In genomic region chr11:112137401-112138020, GRCm38 (mm10) we compare ENCODE assay signal across 12 mouse cellular contexts.
DNase-seq lines count a peak whose midpoint lies in the region; ATAC-seq lines count a peak whose summit lies in the region.
"Had no signal": no experiment of that assay in that cellular context is flagged by ENCODE, and none has a peak within 500 bp of the region (broad histone marks: within the 10 kb centered on the region; RNA-seq: fewer than 3 reads in every experiment).

No protein-coding gene starts in this region.

- H3K9ac ChIP-seq in heart, embryonic 11.5 days (ENCODE audit: low read depth, low read length) = no peak overlapping the region
- no peak overlapping the region for H3K9ac ChIP-seq in hindbrain, embryonic 16.5 days (ENCODE audit: low read depth, low read length)
- H3K9ac ChIP-seq in neural tube, embryonic 11.5 days (ENCODE audit: low read length) = no peak overlapping the region
- H3K9ac ChIP-seq: heart, embryonic 15.5 days; liver, embryonic 15.5 days had no signal

- H3K27me3 ChIP-seq in heart, embryonic 11.5 days (ENCODE audit: control insufficient read depth, insufficient read depth, low read length) = no peaks in the 10 kb centered on the region
- no peaks in the 10 kb centered on the region for H3K27me3 ChIP-seq in hindbrain, embryonic 16.5 days (replicated peaks; ENCODE audit: control insufficient read depth, insufficient read depth, low read length)
- no peaks in the 10 kb centered on the region for H3K27me3 ChIP-seq in neural tube, embryonic 11.5 days (ENCODE audit: control insufficient read depth, insufficient read depth, low read length)
- H3K27me3 ChIP-seq: heart, embryonic 15.5 days; liver, embryonic 15.5 days had no signal

- H3K27ac ChIP-seq in heart, embryonic 11.5 days (ENCODE audit: low read depth, low read length) = no peak overlapping the region
- no peak overlapping the region for H3K27ac ChIP-seq in hindbrain, embryonic 16.5 days (ENCODE audit: low read depth, low read length)
- no peak overlapping the region for H3K27ac ChIP-seq in neural tube, embryonic 11.5 days (ENCODE audit: low read depth, low read length)
- H3K27ac ChIP-seq: heart, embryonic 15.5 days; liver, embryonic 15.5 days had no signal

- DNase-seq in heart, adult 8-10 months (ENCODE audit: low spot score) = no peak
- peak; percentile 80 for DNase-seq in embryo, embryonic 11 days
- peak; percentile 61 for DNase-seq in neural tube, embryonic 11.5 days (ENCODE audit: low spot score)
- no peak for DNase-seq in gastrocnemius, postnatal 25 days
- no peak for DNase-seq in T-cell, adult 2 months (ENCODE audit: low spot score)
- no peak for DNase-seq in spleen, postnatal 14 days (ENCODE audit: low spot score in 2 of 2)
- DNase-seq: adrenal gland, adult 2 months; kidney, adult 2 months had no signal

- WGBS in heart, embryonic 11.5 days (ENCODE audit: insufficient replicate concordance) = 28% methylated on average over 8 of the region's 8 CpGs
- WGBS in hindbrain, embryonic 16.5 days = 5% methylated on average over 8 of the region's 8 CpGs
- WGBS in neural tube, embryonic 11.5 days = 2% methylated on average over 8 of the region's 8 CpGs

- H3K4me1 ChIP-seq in heart, embryonic 11.5 days (ENCODE audit: control insufficient read depth, insufficient read depth, low read length) = peaks cover 3% of the 10 kb centered on the region; the same call in 1 of the 2 replicates
- H3K4me1 ChIP-seq in hindbrain, embryonic 16.5 days (ENCODE audit: control insufficient read depth, insufficient read depth, low read depth, low read length) = no peaks in the 10 kb centered on the region; the same call in 1 of the 2 replicates
- no peaks in the 10 kb centered on the region; the same call in 1 of the 2 replicates for H3K4me1 ChIP-seq in neural tube, embryonic 11.5 days (ENCODE audit: control insufficient read depth, insufficient read depth, low read length)
- H3K4me1 ChIP-seq: liver, embryonic 15.5 days had no signal

- no peak for ATAC-seq in heart, embryonic 11.5 days (replicated peaks; ENCODE audit: insufficient number of reproducible peaks, low FRiP score, low TSS enrichment)
- 0 out of 2 replicates have a peak, but pooled peaks have one; percentile 58 for ATAC-seq in hindbrain, embryonic 16.5 days
- peak; percentile 84 for ATAC-seq in neural tube, embryonic 11.5 days (ENCODE audit: insufficient read depth, low FRiP score, low TSS enrichment)

- H3K9me3 ChIP-seq in heart, embryonic 11.5 days (replicated peaks; ENCODE audit: control insufficient read depth, low read length) = no peaks in the 10 kb centered on the region
- H3K9me3 ChIP-seq in hindbrain, embryonic 16.5 days (ENCODE audit: control insufficient read depth, low read length) = no peaks in the 10 kb centered on the region
- H3K9me3 ChIP-seq in neural tube, embryonic 11.5 days (ENCODE audit: control insufficient read depth, low read length) = no peaks in the 10 kb centered on the region
- H3K9me3 ChIP-seq: heart, embryonic 15.5 days; liver, embryonic 15.5 days had no signal

- H3K36me3 ChIP-seq in heart, embryonic 11.5 days (ENCODE audit: control insufficient read depth, insufficient read depth, low read length) = no peaks in the 10 kb centered on the region
- H3K36me3 ChIP-seq in hindbrain, embryonic 16.5 days (ENCODE audit: control insufficient read depth, insufficient read depth, low read length) = no peaks in the 10 kb centered on the region
- no peaks in the 10 kb centered on the region for H3K36me3 ChIP-seq in neural tube, embryonic 11.5 days (ENCODE audit: control insufficient read depth, insufficient read depth, low read length)
- H3K36me3 ChIP-seq: heart, embryonic 15.5 days; liver, embryonic 15.5 days had no signal

- H3K4me3 ChIP-seq in heart, embryonic 11.5 days (ENCODE audit: low read depth, low read length) = no peak overlapping the region
- H3K4me3 ChIP-seq in hindbrain, embryonic 16.5 days (ENCODE audit: low read length) = no peak overlapping the region
- no peak overlapping the region for H3K4me3 ChIP-seq in neural tube, embryonic 11.5 days (ENCODE audit: low read depth, low read length)
- H3K4me3 ChIP-seq: heart, embryonic 15.5 days; liver, embryonic 15.5 days had no signal

- peak overlapping the region; percentile 19; the same call in 1 of the 2 replicates for H3K4me2 ChIP-seq in heart, embryonic 11.5 days
- H3K4me2 ChIP-seq in hindbrain, embryonic 16.5 days (ENCODE audit: low read length) = peak overlapping the region; percentile 24
- no peak overlapping the region for H3K4me2 ChIP-seq in neural tube, embryonic 11.5 days (ENCODE audit: low read depth)
- H3K4me2 ChIP-seq: heart, embryonic 15.5 days; liver, embryonic 15.5 days had no signal

Comparison
In these comparisons a context has a peak if more than half of its experiments do, and no peak if none do; other contexts are left out.
1. DNase-seq: peak in embryo, embryonic 11 days (single experiment) and neural tube, embryonic 11.5 days (single experiment); none in heart, adult 8-10 months (single experiment), gastrocnemius, postnatal 25 days (single experiment), T-cell, adult 2 months (single experiment) and spleen, postnatal 14 days (0 of 2).